Mouse (Mus musculus) common myeloid progenitor, adult 5-6 weeks (primary cell): Measurements from ENCODE around the gene Rnaseh2a. TPM values are rescaled to one million over a fixed set of nuclear protein-coding genes. Genes with fewer than 3 reads are reported as not detected.
A peak's percentile ranks its signal among the peaks of the same experiment; 100 is the strongest.

Experiments
- ATAC-seq: replicated peaks from 2 replicates; pipeline ENCODE4 v1.8.0; 2016; ENCODE audit warnings: low read depth, mild to moderate bottlenecking, moderate TSS enrichment, inconsistent platforms; ENCODE audit not compliant: poor library complexity, severe bottlenecking
- total RNA-seq: library from RNA; stranded (forward); fragments of 200-1000, 187-1606 nt; gene quantifications from 2 replicates; pipeline ENCODE4 v1.2.3, GENCODE M21; 2017

Gene Rnaseh2a
- total RNA-seq, 1 experiment from 2014 or later = 95.8 TPM

GRCm38 (mm10) chr8:84936041-84936961, 33.3 kb downstream of the Rnaseh2a start:
- no peak for ATAC-seq

GRCm38 (mm10) chr8:84935489-84935888, 34.1 kb downstream of the Rnaseh2a start:
- ATAC-seq = peak; percentile 35

GRCm38 (mm10) chr8:84934860-84935259, 34.7 kb downstream of the Rnaseh2a start:
- ATAC-seq = no peak

- no peak for ATAC-seq
These were observed 35.6 kb downstream of the Rnaseh2a start for GRCm38 (mm10) chr8:84933767-84934559.

GRCm38 (mm10) chr8:84930582-84930981, 39.0 kb downstream of the Rnaseh2a start:
- no peak for ATAC-seq

DNA sequence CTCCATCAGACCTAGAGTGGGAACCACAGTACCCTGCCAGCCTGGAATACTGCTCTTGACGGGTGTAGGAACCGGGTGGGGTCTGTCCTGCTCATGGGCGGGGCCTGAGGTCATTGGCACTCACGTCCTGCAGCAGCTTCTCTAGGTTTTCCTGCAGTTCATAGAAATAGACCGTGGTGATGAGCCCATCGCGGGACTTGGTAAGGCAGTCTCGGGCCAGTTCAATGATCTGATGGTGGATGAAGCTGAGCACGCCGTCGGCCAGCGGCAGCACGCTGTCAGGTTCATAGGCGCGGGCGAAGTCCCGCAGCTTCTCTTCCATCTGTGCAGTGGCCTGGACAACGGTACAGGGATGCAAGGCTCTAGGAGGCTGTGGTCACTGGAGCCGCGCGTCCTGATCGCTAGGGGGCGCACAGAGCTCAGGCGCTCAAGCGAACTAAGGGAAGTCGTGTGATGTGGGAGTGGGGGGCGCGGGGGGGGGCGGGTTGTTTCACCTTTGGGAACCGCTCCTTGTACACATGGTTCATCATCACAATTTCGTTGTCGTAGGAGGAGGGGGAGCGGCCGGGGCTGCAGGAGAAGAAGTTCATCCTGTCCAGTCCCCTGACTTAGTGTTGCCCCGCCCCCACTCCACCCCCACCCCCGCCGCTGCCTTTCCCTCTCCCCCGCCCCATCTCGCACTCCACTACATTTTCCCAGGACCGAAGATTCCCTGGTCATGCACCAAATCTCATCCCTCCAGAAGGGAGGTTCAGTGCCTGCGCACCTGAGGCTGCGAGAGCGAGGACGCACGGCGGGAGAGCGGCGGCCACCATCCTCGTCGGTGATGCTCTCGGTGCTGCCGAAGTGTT, 40.9 kb downstream of the Rnaseh2a start:
- peak; percentile 79; the same call in 1 of the 2 replicates for ATAC-seq

GRCm38 (mm10) chr8:84927513-84927912, 42.1 kb downstream of the Rnaseh2a start:
- ATAC-seq = no peak

GRCm38 (mm10) chr8:84925557-84925956, 44.0 kb downstream of the Rnaseh2a start:
- 0 out of 2 replicates have a peak, but pooled peaks have one; percentile 23 for ATAC-seq

DNA sequence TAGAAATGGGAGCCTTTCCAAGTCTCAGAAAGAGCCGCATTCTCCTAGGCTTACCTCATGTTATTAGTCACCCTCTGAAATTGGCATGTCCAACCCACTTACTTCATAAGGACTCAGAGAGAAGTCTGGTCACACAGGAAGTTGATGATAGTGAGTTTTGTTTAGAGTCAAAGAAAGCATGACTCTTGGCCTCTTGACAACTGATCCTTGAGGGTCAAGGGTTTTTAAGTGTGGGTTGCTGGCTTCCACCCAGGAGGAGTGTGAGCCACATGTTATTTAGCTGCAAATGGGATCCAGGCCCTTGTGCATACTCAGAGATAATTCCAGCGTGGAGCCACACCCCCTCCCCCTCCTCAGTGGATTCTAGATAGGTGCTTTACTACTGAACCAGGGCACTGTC, 48.0 kb downstream of the Rnaseh2a start:
- ATAC-seq = no peak

DNA sequence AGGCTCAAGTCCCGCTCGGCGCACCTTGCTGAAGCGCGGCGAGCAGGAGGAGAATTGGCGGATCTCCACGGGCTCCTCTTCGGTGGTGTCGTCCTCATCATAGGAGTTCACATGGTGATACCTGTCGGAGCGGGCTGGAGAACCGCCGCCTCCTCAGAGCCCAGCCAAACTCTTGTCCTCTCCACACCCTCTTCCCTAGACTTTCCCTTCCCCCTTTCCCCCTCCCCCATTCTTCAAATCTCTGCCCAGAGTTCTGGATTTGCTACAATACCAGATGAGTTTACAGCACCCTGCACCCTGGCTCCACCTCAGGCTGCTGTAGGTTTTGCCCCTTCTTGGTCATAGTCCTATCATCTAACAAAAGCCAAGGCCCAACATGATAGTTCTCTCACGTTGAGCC, 50.9 kb downstream of the Rnaseh2a start:
- no peak for ATAC-seq

DNA sequence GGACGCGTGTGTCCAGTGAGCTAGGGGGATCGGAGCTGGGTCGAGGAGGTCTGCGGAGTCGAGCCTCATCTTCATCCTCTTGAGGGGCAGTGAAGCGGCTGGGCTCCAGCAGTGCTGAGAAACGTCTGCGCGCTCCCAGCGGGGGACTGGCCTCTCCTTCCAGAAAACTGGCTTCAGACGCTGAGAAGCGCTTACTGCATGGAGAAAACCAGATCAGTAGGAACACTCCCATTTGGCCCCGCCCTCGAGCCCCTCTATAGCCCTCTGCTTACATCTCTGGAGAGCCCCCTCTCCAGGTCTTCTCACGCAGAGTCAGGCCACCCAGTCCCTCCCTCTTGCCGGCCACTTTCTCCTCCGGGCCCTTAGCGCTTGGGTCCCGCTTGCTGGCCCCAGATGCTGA, 51.8 kb downstream of the Rnaseh2a start:
- no peak for ATAC-seq

GRCm38 (mm10) chr8:84915269-84915668, 54.3 kb downstream of the Rnaseh2a start:
- ATAC-seq = no peak

GRCm38 (mm10) chr8:84913960-84914359, 55.6 kb downstream of the Rnaseh2a start:
- 0 out of 2 replicates have a peak, but pooled peaks have one; percentile 27 for ATAC-seq

GRCm38 (mm10) chr8:84913502-84913900, 56.1 kb downstream of the Rnaseh2a start:
- no peak for ATAC-seq

DNA sequence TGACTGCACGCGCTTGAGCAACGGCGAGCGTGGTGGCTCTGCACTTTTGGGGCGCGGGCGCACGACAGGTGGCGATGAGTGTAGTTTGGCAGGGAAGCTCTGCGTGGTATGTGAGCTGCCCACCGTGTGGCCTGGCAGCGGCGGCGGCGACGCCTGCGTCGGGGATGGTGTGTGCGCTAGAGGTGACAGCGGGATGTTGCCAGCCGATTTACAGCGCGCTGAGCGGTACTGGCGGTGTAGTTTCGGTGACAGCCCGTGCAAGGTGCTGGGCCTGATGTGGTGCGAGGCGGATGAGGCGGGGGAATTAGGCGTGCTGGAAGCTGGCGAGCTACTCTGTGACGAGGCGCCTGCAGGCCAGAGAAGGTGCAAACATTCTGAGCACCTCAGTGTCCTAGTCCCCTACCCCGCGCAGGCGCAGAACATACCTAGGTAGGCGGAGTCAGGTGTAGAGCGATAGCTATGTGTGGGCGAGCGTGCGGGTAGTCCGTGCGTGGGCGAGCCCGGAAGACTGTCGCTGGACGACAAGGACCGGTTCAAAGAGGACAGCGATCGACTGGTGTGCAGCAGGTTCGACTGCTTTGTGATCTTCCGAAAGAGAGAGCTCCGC, 56.6 kb downstream of the Rnaseh2a start:
- ATAC-seq = peak; percentile 33

DNA sequence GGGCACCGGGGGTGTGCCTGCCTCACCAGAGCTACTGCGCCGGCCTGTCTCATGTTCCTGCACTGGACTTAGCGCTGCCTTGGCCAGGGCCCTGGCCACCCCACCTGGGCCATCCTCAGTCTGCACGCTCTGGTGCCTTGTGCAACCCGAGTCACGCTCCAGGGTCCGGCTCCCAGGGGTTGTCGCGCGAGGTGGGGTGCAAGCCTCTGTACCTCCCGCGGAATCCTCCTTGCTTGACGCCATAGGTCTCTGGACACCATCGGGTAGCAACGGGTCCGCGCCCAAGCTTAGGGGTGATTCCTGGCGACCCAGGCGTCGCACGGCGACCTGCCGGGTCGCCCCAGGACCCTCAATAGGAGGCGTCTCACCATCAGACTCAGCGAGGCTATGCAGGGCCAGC, 57.2 kb downstream of the Rnaseh2a start:
- no peak for ATAC-seq

GRCm38 (mm10) chr8:84911854-84912253, 57.7 kb downstream of the Rnaseh2a start:
- ATAC-seq = no peak

DNA sequence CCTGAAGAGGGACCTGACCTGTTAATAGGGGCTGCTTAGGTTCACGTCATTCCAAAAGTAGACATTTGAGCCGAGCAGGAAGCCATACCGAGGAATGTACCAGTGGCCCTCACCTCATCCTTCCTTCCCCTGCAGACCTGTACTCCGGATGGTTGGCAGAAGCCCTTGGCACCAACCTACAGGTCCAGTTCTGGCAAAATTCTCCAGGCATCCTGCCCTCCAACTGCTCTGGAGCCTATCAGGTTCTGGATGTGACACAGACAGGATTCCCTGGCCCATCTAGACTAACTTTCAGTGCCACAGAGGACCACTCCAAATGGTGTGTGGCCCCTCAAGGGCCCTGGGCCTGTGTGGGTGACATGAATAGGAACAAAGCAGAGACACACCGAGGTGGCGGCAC, 59.0 kb downstream of the Rnaseh2a start:
- no peak for ATAC-seq

GRCm38 (mm10) chr8:84909949-84910348, 59.6 kb downstream of the Rnaseh2a start:
- no peak for ATAC-seq
